Mouse (Mus musculus) CH12F3 (cell line): ENCODE data around the gene Actr1b.

ENCODE experiments used
- in situ Hi-C: fragments of 300-500 bp; cut with MboI; formaldehyde crosslinking; loops from 2 replicates; pipeline ENCODE4 v1.14.3; 2020; ENCODE audit warnings: low sequenced_read_pairs

Actr1b gene

DNA sequence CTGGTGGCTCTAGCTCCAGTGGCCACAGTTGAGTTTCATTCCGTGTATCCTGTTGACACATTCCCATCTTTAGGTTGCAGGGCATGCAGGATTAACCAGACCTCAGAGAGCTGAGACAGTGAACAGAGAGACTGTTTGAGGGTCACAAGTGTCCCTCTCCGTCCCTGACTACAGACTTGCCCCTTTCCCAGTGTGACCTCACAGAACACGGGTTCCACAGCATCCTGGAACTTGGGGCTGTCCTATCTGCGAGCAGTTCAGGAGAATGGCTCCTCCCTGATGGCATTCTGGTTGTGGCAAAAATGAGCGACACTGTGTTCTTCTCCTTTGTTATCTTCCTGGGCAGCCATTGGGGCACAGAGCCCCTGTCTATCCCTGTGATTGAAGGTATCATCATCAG, at the start of gene Actr1b:
Gene Actr1b (minus strand): TSS at position 112 of the 400 bp plus-strand sequence.
- in situ Hi-C loops, result no loop called here

DNA sequence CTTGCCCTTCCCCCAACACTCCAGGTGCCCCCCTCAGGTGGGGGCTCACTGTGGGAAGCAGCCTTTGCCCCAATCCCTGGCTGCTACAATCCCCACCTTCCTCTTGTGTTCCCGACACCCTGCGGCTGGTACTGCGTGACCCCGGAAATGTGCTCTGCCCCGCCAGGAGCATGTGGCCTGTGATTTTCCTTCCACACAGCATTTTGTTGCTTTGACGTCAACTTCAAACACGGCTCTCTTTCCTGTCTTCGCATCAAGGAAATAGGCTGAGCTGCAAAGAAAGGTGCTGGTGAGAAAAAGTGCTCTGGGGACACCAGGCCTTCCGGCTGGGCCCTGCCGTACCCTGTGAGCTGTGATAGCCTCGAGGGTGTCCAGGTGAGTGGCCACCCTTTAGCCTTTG, 47.3 kb upstream of the Actr1b start, which contains the start of gene Zap70:
Gene Zap70 (plus strand): TSS at position 231 of the 400 bp plus-strand sequence.
- in situ Hi-C loops, result no loop called here

DNA sequence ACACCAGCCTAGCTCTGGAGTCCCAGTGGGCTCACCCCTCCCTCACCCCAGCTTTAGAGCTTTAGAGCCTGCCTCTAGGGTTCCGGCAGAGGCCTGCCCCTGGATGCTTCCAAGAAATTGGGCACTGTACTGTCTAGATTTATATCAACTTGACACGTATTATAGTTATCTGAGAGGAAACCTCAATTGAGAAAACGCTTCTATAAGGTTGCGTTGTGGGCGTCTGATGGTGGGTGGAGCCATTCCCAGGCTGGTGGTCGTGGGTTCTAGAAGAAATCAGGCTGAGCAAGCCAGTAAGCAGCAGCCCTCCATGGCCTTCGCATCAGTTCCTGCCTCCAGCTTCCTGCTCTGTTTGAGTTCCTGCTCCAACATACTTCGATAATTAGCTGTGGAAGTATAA, 46.8 kb upstream of the Actr1b start:
- in situ Hi-C loops, result no loop called here

DNA sequence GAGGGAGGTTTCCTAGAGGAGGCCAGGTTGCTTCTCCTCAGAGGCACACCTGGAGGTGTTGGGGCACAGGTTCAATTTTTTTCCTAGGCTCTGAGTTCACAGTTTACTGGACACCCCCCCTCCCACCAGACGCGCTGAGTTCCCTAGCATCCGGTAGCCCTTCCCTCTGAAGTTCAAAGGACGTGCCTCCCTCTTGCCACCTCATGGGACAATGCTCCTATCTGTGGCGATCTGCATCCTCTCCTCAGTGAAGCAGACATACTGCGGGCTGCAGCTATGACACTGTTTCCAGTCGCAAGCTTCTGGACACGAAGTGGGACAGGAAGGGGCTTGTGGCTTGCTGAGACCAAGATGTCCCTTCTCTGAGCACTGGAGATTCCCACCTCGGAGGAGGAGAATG, 46.2 kb upstream of the Actr1b start:
- in situ Hi-C loops, result no loop called here

DNA sequence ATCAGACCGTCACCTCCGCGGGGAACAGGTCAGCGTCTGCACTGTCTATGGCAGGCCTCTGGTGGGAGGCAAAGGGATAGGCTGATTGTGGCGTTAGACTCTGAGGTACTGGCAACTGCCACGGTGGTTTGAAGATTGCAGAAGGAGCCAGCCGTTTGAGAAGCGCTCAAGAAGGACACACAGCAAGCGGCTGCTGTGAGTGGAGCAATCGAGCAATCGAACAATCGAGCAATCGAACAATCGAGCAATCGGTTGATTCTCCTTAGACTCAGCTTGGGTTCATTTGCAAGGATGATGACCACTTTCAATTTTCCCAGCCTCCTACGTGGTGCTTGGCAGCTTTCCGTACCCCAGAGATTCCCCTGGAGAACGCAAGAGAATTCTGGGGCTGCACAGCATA, 44.9 kb upstream of the Actr1b start:
- in situ Hi-C loops, result no loop called here

DNA sequence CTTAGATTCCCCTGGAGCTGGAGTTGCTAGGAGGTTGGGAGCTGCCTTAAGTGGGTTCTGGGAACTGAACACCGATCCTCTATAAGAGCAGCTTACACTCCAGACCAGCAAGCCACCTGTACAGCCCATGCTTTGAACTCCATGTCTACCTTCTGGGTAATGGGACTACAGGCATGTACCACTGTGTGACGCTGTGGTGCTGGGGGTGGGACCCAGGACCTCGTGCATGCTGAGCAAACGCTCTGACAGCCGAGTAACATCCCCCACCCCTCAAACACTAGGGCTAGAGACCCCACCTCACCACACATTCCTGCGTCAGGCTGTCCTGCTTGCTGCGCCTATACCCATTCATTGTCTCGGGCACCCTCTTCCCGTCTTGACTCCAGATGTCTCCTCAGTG, 44.3 kb upstream of the Actr1b start:
- in situ Hi-C loops, result no loop called here

DNA sequence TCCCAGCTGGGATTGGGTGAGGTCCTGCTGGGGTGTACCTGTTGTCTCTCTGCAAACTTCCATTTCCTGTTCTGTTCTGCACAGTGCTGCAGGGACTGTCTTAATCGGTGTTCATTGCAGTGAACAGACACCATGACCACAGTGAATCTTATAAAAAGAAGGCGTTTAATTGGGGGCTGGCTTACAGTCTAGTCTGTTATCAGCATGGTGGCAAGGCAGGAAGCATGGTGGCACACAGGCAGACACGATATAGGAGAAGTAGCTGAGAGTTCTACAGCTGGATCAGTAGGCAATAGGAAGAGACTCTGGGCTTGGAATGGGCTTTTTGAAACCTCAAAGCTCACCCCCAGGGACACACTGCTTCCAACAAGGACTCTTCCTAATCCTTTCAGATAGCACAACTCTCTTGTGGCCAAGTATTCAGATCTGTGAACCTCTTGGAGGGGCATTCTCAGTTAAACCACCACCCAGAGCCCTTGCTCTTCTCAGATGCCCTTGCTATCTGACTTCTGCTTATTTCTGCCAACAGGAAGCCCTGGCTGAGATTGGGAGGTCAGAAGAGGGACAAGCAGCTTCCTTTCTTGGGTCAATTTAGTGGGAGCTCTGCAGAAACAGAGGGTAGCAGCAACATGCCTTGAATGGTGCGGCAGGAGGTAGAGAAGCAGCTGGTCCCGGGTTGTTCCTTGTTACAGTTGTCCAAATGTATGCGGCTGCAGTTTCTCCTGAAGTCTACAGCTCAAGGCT, 39.9 kb upstream of the Actr1b start:
- in situ Hi-C loops, result no loop called here

DNA sequence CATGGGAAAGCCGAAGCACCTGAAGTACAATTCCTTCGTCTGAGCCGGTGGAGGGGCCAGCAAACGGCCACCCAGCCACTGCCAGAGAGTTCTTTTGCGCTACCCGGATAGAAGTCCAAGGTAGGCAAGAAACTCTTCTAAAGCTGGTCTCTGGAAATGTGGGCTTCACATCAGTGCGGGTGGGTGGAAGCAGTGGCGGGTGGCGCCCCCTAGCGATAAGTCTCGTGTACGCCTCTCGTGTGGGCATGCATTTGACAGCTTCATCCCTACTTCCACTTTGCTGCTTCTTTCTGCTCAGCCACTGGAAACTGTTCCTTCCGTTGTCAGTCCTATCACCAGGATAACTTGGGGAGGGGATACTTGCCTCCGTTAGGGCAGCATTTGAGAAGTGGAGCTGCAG, 32.2 kb upstream of the Actr1b start:
- in situ Hi-C loops, result no loop called here

DNA sequence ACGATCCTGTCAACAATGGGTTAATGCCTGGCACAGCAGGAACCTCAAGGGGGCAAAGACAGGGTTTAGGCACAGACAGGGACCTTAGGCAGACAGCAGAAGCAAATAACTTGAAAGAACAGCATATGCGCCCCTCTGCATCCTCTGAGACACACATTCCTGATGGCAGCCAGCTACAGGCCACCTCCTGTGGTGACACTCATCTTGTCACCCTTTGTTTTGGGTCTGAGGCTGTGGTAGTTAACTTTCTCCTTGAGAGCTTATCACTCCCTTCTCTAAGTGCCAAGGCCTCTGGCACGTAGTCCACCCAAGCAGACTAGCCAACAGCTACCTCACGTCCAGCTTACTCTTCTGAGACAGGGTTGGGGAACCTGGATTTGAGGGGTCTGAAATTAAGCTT, 31.4 kb upstream of the Actr1b start:
- in situ Hi-C loops, result no loop called here

DNA sequence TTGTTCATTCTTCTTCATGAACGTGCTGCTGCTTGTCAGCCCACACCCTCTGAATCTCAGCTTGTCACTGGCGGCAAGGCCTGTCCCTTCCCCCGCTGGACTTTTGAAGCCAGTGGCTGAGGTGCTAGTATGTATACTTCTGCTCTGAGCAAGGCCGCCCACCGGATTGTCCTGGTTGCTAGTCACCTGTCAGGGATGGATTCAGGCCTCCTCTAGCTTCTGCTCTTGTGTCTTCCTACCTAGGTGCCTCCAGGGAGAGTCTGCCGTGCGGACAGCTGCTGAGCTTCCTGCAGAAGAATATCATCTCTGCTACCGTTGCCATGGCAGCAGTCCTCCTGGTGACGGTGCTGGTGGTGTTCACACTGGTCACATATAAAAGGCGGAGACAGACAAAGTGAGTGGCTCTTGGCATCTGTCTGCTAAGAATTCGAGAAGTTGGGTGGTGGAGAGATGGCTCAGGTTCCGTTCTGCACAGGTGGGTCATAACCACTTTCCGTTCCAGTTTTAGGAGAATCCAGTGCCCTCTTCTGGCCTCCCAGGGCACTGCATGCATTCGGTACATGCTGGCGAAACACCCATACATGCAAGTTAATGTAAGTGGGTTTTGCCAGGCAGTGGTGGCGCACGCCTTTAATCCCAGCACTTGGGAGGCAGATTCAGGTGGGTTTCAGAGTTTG, 30.2 kb upstream of the Actr1b start:
- in situ Hi-C loops, result no loop called here

DNA sequence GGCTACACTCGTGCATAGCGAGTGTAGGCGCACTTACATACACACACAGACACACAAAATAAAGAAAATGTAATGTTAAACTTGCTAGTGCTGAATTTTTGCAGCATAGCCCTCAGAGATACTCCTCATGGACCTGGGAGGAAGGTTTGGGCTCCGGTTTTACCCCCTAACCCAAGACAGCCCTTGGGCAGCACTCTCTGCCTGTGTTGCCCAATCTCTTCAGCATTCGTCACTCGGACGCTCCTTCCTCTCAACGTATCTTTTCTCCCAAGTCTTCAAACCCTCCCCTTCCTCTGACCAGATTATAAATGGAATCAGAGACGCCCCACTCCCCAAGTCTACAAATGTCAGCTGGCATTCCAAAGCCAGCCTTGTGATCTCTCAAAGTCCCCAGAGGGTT, 28.8 kb upstream of the Actr1b start:
- in situ Hi-C loops, result no loop called here

DNA sequence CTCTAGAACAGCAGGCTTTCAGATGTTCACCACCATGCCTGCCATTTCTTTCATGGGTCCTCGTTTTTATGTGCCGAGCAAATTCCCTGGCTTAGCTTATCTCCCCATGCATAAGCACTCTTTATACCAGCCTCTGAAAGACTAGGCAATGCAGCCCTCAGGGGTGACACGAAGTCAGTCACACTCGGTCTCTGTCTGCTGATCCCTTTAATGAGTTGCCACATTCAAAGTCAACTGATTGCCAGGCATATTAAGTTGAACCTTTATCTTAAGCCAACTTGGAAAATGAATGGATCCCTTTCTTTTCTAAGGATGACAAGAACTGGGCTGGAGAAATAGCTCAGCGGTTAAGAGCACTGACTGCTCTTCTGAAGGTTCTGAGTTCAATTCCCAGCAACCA, 25.0 kb upstream of the Actr1b start:
- in situ Hi-C loops, result no loop called here

DNA sequence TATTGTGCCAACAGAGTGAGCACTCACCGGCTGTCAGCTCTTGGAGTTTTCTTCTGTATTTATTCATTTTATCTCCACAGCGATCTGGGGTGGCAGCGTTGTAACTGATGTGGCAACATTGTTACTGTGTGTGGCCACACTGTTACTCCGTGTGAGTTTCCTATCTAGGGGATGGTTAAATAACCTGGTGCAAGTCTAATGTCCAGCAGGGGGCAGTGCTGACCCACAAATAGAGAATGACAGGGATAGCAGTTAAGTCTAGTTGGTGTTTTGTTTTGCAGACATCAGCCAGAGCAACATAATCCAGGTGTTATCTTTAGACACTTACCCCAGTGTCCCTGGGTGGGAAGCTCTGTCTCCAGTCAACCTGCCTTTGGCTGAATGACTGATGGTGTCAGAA, 23.1 kb upstream of the Actr1b start:
- in situ Hi-C loops, result no loop called here

DNA sequence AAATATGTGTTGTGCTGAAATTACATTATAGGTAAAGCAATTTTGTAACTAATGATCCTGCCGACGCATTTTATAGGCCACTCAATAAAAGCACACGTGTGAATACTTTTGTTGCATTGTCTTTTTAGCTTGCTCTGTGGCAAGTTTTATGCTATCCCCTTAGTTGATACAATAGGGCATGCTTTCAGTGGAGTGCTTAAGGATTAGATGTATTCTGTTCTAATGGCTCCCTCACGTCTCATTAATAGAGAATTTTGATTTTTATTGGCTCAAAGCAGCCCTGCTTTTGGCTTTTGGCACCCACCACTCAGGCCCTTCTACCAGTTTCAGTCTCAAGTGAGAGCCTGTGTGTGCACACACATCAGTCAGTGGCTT, 9.8 kb upstream of the Actr1b start:
- in situ Hi-C loops, result no loop called here

DNA sequence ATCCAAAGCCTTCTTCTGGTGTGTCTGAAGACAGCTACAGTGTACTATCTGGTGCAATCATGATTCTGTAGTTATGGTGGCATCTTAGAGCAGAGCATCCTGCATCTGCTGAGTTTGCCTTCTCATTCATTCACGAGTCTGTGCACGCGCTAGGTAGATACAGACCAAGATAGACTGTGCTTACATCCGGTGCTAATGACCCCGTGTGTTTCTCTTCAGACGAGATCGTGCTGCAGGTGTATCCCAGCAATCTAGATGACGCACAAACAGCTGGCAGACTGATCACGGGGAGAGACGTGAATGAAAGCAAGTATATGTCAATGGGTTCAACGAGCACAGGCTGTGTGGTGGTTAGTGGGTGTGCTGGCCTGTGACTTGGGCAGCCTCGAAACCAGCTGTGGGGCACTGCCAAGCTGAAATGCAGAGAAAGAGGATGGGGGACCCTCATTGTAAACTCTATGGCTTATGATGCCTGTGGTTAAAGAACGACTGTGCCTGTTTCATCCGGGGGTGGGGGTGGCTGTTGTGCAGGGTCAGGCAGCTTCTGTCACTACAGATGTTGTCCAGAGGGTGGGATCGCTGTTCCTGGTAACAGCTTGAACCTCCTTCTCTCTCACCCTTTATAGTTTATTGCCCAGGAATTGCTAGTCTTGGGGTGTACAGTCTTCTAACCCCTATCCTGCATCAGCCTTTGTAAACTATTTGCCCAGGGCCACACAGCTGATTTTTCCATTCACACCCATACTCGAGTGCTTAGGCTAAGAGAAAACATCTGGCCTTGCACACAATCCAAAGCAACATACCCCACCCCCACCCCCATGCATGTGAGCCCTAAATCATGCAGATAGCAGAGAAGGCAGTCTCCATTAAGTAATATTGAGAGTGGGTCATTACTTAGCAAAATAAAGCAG, 9.2 kb upstream of the Actr1b start:
- in situ Hi-C loops, result no loop called here

DNA sequence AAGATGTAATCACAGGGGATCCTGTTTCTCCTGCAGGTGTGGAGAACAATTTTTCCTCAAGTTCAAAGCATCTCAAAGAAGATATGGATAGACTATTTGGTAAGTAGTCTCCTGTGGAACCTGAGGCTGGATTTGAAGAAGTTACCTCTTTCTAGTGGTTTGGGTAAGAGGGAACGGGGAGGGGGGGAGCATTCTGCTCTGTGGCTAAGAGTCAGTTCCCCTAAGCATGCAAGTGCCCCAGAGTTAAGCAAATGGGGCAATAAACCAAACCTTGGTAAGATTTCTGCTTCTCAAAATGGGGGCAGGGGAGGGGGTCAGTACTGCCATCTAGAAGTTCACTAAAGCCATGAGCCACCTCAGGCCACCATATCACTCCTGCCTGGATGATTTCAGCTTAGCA, 4.6 kb upstream of the Actr1b start:
- in situ Hi-C loops, result no loop called here

DNA sequence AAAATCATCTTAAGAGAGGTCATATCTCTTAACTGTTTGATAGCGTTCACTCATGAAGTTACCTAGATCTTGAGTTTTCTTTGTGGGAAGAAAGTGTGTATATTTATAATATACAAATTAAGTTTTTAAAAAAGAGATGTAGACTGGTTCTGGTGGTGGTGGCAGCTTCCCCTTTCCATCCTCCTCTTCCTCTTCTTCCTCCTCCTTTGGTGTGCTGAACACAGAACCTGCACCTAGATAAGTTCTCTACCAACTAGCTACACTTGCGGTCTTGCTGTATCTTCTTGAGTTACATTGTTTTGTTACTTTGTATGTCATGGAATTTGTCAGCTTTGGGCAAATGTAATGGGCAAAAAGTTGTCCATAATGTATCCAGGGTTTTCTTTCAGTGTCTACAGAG, 3.1 kb downstream of the Actr1b start:
- in situ Hi-C loops, result no loop called here

DNA sequence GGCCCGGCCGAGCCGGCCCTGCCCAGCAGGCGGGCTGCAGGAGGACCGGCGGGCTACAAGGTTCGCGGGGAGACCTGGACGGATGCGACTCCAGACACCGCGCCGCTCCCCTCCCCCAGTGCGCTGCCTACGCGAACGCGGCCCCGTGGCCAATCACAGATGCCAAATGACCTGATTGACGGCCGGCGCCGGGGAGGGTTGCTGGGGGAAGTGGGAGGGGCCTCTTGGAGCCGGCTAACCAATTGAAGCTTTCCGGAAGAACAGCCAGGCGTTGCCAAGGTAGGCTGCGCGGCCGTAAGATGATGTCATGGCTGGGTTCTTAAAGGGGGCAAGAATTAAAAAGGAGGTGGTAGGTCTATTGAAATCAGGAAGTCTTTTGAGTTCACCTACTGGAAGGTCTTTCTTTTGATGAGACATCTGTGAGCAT, 4.4 kb downstream of the Actr1b start, which contains the start of gene 4933424G06Rik:
Gene 4933424G06Rik (plus strand): TSS at position 296 of the 427 bp plus-strand sequence.
- in situ Hi-C loops, result no loop called here

DNA sequence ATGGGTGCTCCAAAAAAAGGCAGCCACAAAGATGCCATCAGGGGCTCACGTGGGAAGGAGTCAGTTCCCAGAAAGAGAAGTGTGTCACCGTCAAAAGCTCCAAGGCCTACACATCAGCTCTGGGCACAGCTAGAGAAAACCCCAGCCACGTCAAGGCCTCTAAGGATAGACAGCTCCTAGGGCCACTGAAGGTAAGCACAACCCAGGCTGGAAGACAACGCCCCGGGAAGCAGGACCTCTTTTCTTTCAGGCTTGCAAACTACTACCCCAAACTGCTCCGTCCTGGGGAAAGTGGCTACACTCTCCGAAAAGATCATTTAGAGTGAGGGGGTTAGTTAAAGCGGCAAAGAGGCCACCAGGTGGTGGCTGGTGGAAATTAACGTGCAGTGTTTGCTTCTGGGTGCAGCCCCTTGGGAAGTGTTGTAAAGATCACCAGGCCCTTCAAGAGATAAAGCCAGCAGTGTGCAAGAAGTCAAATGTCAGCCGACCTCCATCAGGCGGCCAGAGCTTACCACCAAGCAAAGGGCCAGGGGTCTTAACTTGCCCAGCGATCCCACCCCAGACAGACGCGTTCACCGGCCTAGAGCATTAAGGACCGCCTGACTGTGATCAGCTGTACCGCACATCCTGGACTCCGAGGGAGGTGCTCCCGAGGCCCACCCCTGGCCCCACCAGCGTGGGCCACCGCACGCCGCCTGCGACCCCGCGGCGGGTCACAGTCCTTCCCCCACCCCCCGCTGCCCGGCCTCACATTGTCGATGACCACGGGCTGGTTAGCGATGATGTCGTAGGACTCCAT, 5.0 kb downstream of the Actr1b start:
- in situ Hi-C loops, result no loop called here

DNA sequence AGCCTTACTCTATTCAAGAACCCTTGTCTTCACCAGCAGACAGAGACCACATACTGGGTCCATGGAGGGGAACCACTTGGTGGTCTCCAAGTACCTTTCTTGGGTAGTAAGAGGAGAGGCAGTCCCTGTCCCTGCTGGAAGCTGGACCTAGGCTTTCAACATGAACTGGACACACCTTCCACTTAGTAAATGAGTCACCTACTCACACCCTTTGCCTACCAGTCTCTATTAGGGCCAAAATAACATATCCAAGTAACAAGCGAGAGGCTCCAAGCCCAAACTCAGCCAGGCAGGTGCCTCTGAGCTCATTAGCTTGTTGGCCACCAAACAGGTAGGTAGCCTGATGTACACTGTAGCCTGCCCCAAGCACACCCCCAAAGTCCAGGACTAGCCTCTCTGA, 5.6 kb downstream of the Actr1b start:
- in situ Hi-C loops, result no loop called here

DNA sequence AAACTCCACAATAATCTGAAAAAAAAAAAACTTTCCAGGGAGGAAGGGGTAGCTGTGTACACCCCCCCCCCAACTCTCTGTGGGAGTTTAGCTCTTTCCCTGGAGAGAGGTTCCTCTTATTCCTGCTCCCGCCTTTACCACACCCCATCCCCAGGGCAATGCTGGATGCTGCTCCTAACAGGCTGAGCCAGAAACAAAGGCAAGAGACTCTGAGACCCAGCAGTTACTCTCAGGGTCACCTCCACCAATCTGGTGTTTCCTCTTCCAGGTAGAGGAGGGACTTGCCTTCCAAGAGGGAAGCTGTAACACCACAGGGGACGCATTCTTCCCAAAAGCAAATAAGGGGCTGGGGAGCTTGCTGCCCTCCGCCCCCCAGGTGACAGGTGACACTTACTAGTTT, 6.4 kb downstream of the Actr1b start:
- in situ Hi-C loops, result no loop called here
